Mouse (Mus musculus) ES-E14 (cell line): ENCODE results near the gene Cd24a. TPM values are rescaled to one million over a fixed set of nuclear protein-coding genes. Genes with fewer than 3 reads are reported as not detected.

ENCODE experiments used
- DNase-seq: peaks from one replicate; pipeline ENCODE4 v3.0.0-alpha.2; 2013; ENCODE audit warnings: low read depth, low spot score
- H3K27ac ChIP-seq: 2 replicates; pipeline ENCODE4 v1.5.1; 2012; ENCODE audit warnings: low read depth, mild to moderate bottlenecking, low read length, moderate library complexity, mixed read lengths; ENCODE audit not compliant: poor library complexity, insufficient read depth, severe bottlenecking
- H3K36me3 ChIP-seq: 2 replicates; pipeline ENCODE4 v1.6.1; 2012; ENCODE audit warnings: mild to moderate bottlenecking, low read length, moderate library complexity, mixed read lengths; ENCODE audit not compliant: control insufficient read depth, poor library complexity, insufficient read depth, severe bottlenecking
- H3K4me1 ChIP-seq, 2 experiments: fragments of 150-350 bp in 1 of 2; sonication (generic) in 1 of 2; 2 replicates each; pipeline ENCODE4 v1.6.1; 2012; ENCODE audit warnings: low read length in 2 of 2, mild to moderate bottlenecking in 1 of 2, mixed read lengths in 1 of 2; ENCODE audit not compliant: control insufficient read depth in 2 of 2, insufficient read depth in 2 of 2, poor library complexity in 1 of 2
- H3K4me3 ChIP-seq, 2 experiments: fragments of 150-350 bp in 1 of 2; sonication (generic) in 1 of 2; 2 replicates each; pipeline ENCODE4 v1.5.1; 2012; ENCODE audit warnings: low read length in 2 of 2, low read depth in 1 of 2, mild to moderate bottlenecking in 1 of 2, mixed read lengths in 1 of 2; ENCODE audit not compliant: insufficient read depth in 1 of 2, poor library complexity in 1 of 2, severe bottlenecking in 1 of 2
- H3K9ac ChIP-seq: 2 replicates; pipeline ENCODE4 v1.6.1; 2012; ENCODE audit warnings: low read depth, mild to moderate bottlenecking, low read length, mixed read lengths; ENCODE audit not compliant: poor library complexity, insufficient read depth, severe bottlenecking
- H3K9me3 ChIP-seq: fragments of 150-350 bp; sonication (generic); 2 replicates; pipeline ENCODE4 v1.6.1; 2012; ENCODE audit warnings: low read depth, mild to moderate bottlenecking, low read length; ENCODE audit not compliant: control insufficient read depth, insufficient read depth
- CHD2 ChIP-seq: IDR thresholded peaks from 2 replicates; pipeline ENCODE4 v1.6.1; 2014; ENCODE audit warnings: mild to moderate bottlenecking, low read depth, low read length, inconsistent platforms
- HCFC1 ChIP-seq: IDR thresholded peaks from 2 replicates; pipeline ENCODE4 v1.6.1; 2012; ENCODE audit warnings: low read length, inconsistent platforms, borderline replicate concordance; ENCODE audit not compliant: insufficient read depth
- MAFK ChIP-seq: IDR thresholded peaks from 2 replicates; pipeline ENCODE4 v1.6.1; 2014; ENCODE audit warnings: mild to moderate bottlenecking, low read depth, low read length, inconsistent platforms; ENCODE audit not compliant: insufficient read depth
- ZC3H11A ChIP-seq: IDR thresholded peaks from 2 replicates; pipeline ENCODE4 v1.6.1; 2012; ENCODE audit warnings: low read depth, mild to moderate bottlenecking, inconsistent platforms, low read length, borderline replicate concordance
- ZNF384 ChIP-seq: IDR thresholded peaks from 2 replicates; pipeline ENCODE4 v1.6.1; 2012; ENCODE audit warnings: low read depth, low read length, inconsistent platforms
- in situ Hi-C, 2 experiments: fragments of 600-800 bp; cut with MboI; formaldehyde crosslinking; loops; one replicate each; pipeline ENCODE4 v1.15.1; 2025; ENCODE audit warnings: low sequenced_read_pairs in 2 of 2, inconsistent platforms in 1 of 2; ENCODE audit not compliant: unreplicated experiment in 2 of 2
- total RNA-seq: library from RNA; depleted of rRNA; stranded (reverse); fragments of 300-350 nt; gene quantifications from 2 replicates; pipeline ENCODE4 v1.2.3, GENCODE M21; 2012

Gene Cd24a
- total RNA-seq, 1 experiment, result 84.4 TPM

- H3K4me1 ChIP-seq, result peaks cover 8% of the 10 kb centered on the region in 2 experiments
- H3K9ac ChIP-seq, result no peak overlapping the region; the same call in 1 of the 2 replicates
- no peaks in the 10 kb centered on the region for H3K9me3 ChIP-seq
- peak overlapping the region in 1 of 2 experiments; percentile 14; a peak in 1 of 4 replicates for H3K4me3 ChIP-seq
- in situ Hi-C loops, result no loop called here
- no peaks in the 10 kb centered on the region for H3K36me3 ChIP-seq
- TF ChIP-seq ZC3H11A (no peak), CHD2 (peak; percentile 65; the same call in 1 of the 2 replicates), HCFC1 (no peak)
- peak; percentile 73 for DNase-seq
- H3K27ac ChIP-seq, result peak overlapping the region; percentile 29; the same call in 1 of the 2 replicates
Observed at GRCm38 (mm10) chr10:43551388-43551787, 26.7 kb upstream of the Cd24a start.

- no peak overlapping the region for H3K27ac ChIP-seq
- H3K36me3 ChIP-seq, result no peaks in the 10 kb centered on the region
- no peak overlapping the region for H3K4me3 ChIP-seq
- H3K4me1 ChIP-seq, result peaks cover 0 to 2% of the 10 kb centered on the region in 2 experiments; a peak in 1 of 4 replicates
- no peaks in the 10 kb centered on the region for H3K9me3 ChIP-seq
- TF ChIP-seq ZNF384 (no peak), HCFC1 (no peak), CHD2 (no peak), ZC3H11A (no peak), MAFK (no peak)
- no peak overlapping the region for H3K9ac ChIP-seq
- DNase-seq, result no peak
- in situ Hi-C loops, result no loop called here
Observed at GRCm38 (mm10) chr10:43557630-43558165, 20.4 kb upstream of the Cd24a start.

GRCm38 (mm10) chr10:43559313-43559712, 18.8 kb upstream of the Cd24a start:
- TF ChIP-seq ZC3H11A (no peak), MAFK (no peak), ZNF384 (no peak), HCFC1 (no peak), CHD2 (no peak)
- Histone ChIP-seq H3K27ac (no peak overlapping the region), H3K4me3 (peak overlapping the region in 1 of 2 experiments; percentile 30; a peak in 1 of 4 replicates), H3K9me3 (no peaks in the 10 kb centered on the region), H3K4me1 (peaks cover 0 to 2% of the 10 kb centered on the region in 2 experiments; a peak in 1 of 4 replicates), H3K36me3 (no peaks in the 10 kb centered on the region), H3K9ac (peak overlapping the region; percentile 19; the same call in 1 of the 2 replicates)
- in situ Hi-C loops, result no loop called here
- DNase-seq, result no peak

GRCm38 (mm10) chr10:43560765-43561164, 17.3 kb upstream of the Cd24a start:
- in situ Hi-C loops, result no loop called here
- peaks cover 0 to 2% of the 10 kb centered on the region in 2 experiments; a peak in 1 of 4 replicates for H3K4me1 ChIP-seq
- no peaks in the 10 kb centered on the region for H3K36me3 ChIP-seq
- DNase-seq, result peak; percentile 54
- H3K9me3 ChIP-seq, result no peaks in the 10 kb centered on the region
- no peak overlapping the region for H3K27ac ChIP-seq
- H3K4me3 ChIP-seq, result no peak overlapping the region
- TF ChIP-seq MAFK, result no peak
- TF ChIP-seq ZNF384, result no peak
- no peak for TF ChIP-seq HCFC1
- TF ChIP-seq CHD2, result no peak
- TF ChIP-seq ZC3H11A, result peak; percentile 47; the same call in 1 of the 2 replicates
- H3K9ac ChIP-seq, result no peak overlapping the region

GRCm38 (mm10) chr10:43561311-43561710, 16.8 kb upstream of the Cd24a start:
- peaks cover 0 to 2% of the 10 kb centered on the region in 2 experiments; a peak in 1 of 4 replicates for H3K4me1 ChIP-seq
- in situ Hi-C loops, result no loop called here
- no peak for DNase-seq
- no peaks in the 10 kb centered on the region for H3K9me3 ChIP-seq
- TF ChIP-seq ZNF384 (0 out of 2 replicates have a peak, but pooled peaks have one; percentile 22), ZC3H11A (no peak), CHD2 (no peak)
- no peak overlapping the region for H3K9ac ChIP-seq
- no peak overlapping the region for H3K4me3 ChIP-seq
- no peak overlapping the region for H3K27ac ChIP-seq
- no peaks in the 10 kb centered on the region for H3K36me3 ChIP-seq
